Mouse (Mus musculus): ENCODE results near the gene Gpx2.

Gene Gpx2

DNA sequence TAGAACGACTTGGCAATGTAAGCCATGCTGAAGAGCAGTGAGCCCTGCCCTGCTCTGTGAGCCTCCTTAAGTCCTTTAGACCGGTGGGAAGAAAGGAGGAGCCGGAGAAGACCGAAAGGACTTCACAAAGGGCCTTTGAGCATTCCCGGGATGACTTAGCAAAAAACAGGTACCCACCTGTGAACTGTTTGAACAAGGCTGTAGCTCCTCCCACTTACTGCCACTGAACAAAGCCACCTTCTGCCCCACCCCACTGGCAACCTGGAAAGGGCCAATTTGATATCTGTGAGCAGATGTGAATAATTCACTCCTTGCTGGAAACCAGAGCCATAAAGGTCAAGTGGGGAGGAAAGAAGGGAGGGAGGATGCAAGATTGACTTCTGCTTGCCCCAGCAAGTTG is at the start of gene Gpx2:
Gene Gpx2 (minus strand): TSS at position 205 of the 400 bp plus-strand sequence.
- peak; percentile 28 for DNase-seq

DNA sequence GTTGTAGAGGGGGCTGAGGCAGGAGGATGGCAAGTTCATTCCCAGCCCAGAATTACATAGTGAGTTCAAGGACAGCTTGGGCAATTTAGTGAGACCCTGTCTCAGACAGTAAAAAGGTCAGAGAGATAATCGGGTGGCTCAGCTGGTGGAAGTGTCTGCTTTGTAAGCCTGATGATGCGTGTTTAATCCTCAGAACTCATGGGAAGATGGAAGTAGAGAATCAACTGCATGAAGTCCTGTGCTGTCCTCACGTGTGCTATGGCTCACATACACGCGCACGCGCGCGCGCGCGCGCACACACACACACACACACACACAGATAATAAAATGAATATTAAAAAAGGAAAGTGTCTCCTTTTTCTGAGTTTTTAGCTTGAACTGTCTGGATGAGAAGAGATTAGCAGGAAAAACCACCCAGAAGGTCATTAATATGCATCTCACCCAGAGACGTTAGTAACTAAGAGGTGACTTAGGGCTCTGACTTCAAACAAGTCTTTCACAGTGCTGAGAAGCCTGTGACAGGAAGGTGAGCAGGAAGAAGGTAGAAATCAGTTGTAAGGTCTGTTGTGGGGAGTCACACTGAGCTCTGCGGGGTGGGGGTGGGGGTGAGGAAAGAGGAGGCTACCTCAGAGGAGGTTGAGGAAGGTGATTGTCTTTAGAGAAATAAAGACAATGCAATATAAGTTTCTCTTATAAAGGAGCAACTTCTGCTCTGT is 49.1 kb upstream of the Gpx2 start:
- no peak for DNase-seq

DNA sequence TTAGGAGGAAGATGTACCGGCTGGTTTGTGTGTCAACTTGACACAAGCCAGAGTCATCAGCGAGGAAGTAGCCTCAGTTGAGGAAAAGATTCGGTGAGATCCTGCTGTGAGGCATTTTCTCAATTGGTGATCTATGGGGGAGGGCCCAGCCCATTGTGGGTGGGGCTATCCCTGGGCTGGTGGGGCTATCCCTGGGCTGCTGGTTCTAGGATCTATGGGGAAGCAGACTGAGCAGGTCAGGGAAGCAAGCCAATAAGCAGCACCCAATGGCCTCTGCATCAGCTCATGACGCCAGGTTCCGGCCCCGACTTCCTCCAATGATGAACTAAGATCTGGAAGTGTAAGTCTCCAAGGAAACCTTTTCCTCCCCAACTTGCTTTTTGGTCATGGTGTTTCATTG is 44.7 kb upstream of the Gpx2 start:
- DNase-seq: no peak

DNA sequence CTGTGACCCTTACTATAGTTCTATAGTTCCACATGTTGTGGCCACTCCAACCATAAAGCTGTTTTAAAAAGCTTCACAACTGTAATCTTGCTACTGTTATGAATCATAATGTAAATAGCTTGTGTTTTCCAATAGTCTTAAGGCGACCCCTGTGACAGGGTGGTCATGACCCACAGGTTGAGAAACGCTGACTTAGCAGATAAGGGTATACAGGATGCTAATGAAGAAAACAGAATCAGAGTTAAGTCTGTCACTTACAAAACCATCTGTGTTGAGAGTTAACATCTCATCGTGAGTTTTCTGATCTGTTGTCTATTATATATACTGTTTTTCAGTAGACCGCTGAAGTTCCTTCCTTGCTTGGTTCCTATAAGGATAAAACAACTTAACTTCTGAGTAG is 43.9 kb upstream of the Gpx2 start:
- no peak for DNase-seq

DNA sequence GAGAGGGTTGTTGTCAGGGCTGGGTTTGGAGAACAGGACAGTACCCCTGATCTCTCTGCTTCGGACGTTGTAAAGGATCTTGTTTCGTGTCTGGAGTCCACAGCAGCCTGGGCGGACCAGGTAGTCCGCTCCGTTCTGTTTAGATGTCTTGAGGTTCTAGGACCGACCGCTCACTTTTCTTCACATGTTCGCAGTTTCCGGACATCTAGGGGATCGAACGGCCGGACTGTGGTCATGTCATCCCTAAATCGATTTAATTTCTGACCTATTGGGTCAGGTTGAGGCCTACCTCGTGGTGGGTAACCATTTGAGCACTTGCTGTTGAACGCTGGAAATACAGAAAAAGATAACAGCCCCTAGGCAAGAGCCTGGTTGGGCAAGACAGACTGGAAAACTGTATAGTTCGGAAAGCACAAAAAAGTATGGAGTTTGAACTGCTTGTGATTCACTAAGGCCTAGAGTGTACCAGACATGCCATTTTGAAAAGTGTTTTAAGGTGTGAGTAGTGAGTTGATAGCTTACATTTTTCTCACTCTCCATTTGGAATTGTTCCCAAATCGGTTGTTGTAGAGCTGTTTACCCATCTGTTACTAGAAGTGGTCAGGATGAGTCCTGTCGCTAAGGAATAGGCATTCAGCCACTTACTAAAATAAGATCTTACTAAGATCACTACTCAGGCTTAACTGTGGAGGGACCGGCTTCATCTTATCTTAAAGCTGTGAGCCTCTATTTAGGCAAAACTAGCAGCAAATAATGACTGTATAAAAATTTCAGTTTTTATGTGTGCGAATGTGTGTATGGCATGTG is 42.7 kb upstream of the Gpx2 start:
- DNase-seq: no peak

- DNase-seq: peak; percentile 97
Measured at GRCm38 (mm10) chr12:76837101-76837843, 41.9 kb upstream of the Gpx2 start.

DNA sequence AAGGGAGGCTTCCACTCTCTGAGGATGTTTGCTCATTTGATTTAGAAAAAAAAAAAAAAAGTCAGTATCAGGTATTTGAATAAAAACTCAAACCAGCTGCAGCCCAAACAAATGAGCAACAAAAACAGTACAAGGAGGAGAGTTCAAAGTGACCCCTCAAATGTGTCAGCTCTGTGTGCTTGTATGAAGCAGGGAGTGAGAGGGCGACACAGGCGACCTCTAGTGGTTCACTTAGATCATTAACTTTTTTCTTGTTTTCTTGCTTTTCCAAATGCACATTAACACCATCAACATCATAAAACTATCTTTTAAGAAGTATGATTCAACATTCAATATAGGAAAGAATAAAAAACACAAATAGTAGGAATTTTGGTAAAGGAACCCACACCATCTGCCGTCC is 37.4 kb upstream of the Gpx2 start:
- DNase-seq: peak; percentile 32

- DNase-seq: no peak
Measured at GRCm38 (mm10) chr12:76825283-76825682, 29.9 kb upstream of the Gpx2 start.

DNA sequence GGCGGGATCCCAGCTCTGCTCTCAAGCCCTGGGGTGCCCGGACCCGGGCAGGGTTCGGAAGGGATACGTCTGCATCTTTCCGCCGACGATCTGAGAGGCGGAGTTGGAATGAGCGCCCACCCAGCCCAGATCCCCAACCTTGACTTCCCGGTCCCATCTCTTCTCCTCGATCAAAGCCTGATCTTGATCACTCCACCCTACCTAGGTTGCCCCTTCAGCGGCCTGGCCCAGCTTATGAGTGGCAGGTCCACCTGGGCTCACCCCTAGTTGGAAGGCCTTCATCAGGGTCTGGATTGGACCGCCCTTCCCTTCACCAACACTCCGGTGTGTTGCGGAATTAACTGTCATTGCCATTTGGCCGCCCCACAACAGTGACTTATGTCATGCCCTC is 27.3 kb upstream of the Gpx2 start, which contains the start of gene Rab15:
Gene Rab15 (minus strand): TSS at position 258 of the 391 bp plus-strand sequence.
- DNase-seq: peak; percentile 14

DNA sequence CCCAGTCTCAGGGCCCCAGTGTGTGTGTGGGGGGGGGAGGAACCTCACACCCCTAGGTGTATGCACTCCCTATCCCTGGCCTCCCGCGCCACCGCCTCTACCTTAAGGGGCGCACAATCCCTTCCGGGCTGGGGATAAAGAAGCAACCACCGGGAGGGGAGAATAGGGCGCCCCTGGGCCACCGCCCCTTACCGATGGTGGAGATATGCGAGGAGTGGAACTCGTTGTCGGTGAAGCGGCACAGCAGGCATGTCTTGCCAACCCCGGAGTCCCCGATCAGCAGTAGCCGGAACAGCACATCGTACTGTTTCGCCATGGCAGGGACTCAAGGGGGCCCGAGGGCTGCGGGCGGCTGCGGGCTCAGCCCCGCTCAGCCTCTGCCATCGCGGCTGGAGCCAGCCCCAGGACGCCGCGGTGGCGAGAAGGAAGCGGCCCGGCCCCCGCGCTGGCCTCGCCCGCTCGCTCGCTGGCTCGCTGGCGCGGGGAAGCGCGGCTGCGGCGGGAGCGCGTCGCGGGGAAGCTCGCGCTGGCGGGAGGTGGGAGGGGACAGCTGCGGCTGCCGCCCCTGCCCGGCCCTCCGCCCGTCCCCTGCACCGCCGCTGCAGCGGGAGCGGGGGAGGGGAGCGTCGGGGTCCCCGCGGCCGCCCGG is 26.8 kb upstream of the Gpx2 start:
- DNase-seq: peak; percentile 21

- no peak for DNase-seq
Measured at GRCm38 (mm10) chr12:76820615-76821014, 25.3 kb upstream of the Gpx2 start.

DNA sequence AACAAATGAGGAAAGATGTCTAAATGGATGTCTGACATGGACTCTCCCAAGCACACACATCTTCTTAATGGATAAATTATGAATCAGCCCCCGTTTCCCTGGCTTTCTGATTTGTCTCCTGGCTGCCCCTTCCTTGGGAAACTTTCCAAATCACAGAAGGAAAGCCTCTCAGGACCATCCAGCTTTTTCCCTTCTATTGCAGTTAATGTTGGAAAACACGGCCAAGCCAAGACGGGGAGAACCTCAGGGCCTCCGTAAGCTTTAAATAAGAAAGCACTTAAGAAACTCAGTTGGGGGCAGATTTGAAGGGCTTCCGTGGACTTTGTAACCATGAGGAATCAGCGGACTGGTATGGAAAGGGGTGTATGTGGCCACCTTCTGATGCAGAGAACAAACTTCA is 24.5 kb upstream of the Gpx2 start:
- peak; percentile 14 for DNase-seq

- DNase-seq: no peak
Measured at GRCm38 (mm10) chr12:76818908-76819307, 23.6 kb upstream of the Gpx2 start.

DNA sequence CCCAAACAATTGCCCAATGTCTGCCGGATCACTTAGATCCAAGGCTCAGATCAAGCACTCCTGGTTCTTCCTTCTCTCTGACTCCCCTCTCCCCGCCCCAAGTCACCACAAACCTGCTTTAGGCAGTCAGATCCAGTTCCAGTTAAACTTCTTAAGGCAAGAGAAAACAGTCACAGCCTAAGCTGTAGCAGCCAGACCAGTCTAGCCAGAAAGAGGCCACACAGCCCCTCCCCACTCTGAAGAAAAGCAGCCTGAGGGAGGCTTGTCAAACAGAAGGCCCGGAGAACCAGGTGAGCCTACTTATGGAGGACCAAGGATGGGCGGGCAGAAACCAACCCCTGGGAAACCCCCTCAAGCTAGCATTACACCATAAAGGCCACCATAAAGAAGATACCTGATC is 22.8 kb upstream of the Gpx2 start:
- peak; percentile 69 for DNase-seq

- DNase-seq: no peak
Measured at GRCm38 (mm10) chr12:76817176-76817575, 21.8 kb upstream of the Gpx2 start.

GRCm38 (mm10) chr12:76816720-76817119 is 21.4 kb upstream of the Gpx2 start:
- DNase-seq: no peak

DNA sequence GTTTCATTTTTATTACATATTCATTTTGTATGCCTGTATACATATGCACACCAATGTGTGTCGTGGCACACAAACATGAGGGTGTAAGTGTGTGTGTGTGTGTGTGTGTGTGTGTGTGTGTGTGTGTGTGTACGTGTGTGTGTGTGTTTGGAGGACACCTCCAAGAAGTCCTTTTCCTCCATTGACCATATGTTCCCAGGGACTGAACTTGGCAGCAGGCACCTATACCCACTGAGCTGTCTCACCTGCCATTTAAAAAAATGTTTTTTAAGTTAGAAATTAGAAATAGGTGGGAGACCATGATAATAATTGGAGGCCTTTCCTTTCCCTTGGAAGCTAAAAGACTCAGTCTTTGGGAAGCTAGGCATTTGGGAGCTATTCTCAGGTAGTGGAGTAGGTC is 18.8 kb upstream of the Gpx2 start:
- DNase-seq: no peak

- no peak for DNase-seq
Measured at GRCm38 (mm10) chr12:76813543-76813942, 18.2 kb upstream of the Gpx2 start.

- no peak for DNase-seq
Measured at GRCm38 (mm10) chr12:76811006-76811405, 15.7 kb upstream of the Gpx2 start.

DNA sequence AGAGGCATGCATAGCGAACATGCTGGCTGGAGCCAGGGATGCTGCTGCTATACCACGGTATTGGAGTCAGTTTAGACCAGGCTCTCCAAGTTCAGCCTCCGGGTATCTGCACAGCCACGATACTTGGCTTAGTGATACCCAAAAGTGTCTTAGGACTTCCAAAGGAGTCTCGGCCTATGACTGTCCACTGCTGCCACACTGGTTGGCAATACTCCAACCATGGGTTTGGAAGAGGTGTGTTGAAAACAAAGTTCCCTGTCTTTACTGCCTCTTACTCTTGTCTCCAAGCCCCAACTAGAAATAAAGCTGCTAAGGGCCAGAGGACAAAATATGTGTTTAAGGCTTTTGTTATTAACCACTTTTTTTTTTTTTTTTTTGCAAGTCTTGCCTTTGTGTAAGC is 15.1 kb upstream of the Gpx2 start:
- DNase-seq: no peak

GRCm38 (mm10) chr12:76807796-76808195 is 12.4 kb upstream of the Gpx2 start:
- DNase-seq: no peak

- DNase-seq: no peak
Measured at GRCm38 (mm10) chr12:76805056-76805811, 9.9 kb upstream of the Gpx2 start.
